Mouse (Mus musculus): ENCODE measurements around the gene Sult1b1. TPM values are rescaled to one million over a fixed set of nuclear protein-coding genes. Genes with fewer than 3 reads are reported as not detected.
"Not testable (repeated sequence)": the region's sequence is repeated elsewhere in the genome, so short reads cannot be mapped to it uniquely, and the experiment has no call there.

Gene Sult1b1
- polyA plus RNA-seq, 1 experiment from 2014 or later, result not detected

DNA sequence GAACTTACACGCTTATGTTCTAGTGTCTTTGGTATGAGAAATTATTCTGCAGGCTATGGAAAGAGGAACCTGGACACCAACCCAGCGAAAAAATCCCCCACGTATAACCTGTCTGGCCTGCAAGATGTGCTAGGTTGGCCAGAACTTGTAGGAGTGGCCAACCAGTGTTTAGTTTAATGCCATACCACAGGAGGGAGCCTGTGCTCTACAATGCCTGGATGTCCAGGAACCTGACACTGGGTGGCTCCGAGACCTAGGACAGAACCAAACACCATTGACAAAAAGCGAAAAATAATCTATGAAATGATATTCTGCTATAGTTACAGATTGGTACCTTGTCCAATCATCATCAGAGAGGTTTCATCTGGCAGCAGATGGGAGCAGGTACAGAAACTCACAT is 22.1 kb upstream of the Sult1b1 start:
- Histone ChIP-seq H3K27ac (ENCODE audit: low read depth, low read length) (no peak overlapping the region), H3K9ac (ENCODE audit: low read length) (no peak overlapping the region), H3K9me3 (ENCODE audit: control insufficient read depth, low read length) (no peaks in the 10 kb centered on the region), H3K4me3 (ENCODE audit: low read depth, low read length) (no peak overlapping the region), H3K4me2 (ENCODE audit: low read depth) (no peak overlapping the region), H3K27me3 (ENCODE audit: control insufficient read depth, insufficient read depth, low read length) (no peaks in the 10 kb centered on the region), H3K4me1 (ENCODE audit: control insufficient read depth, insufficient read depth, low read length) (no peaks in the 10 kb centered on the region), H3K36me3 (ENCODE audit: control insufficient read depth, insufficient read depth, low read length) (no peaks in the 10 kb centered on the region)
- ATAC-seq (ENCODE audit: insufficient read depth, low FRiP score, low TSS enrichment) (no peak), DNase-seq (ENCODE audit: low spot score) (peak; percentile 10)
- 84% methylated on average over 5 of the region's 5 CpGs for WGBS

DNA sequence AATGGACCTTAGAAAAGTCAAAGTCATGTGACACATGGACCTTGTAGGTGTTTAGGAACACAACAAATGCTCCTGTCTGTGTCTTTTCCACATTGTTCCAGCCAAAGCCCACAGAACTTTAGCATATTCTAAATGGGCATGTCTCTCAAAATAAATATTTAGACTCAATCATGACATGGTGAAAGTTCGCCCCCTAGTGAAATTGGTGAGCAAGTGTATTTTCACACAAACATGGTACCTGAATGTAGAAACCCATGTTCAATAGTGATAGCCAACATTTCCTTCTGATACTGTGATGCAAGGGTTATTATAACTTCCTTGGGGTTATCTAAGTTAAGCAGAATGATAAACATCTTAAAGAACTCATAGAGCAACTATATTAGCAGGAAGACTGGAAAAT is 12.9 kb upstream of the Sult1b1 start:
- H3K27me3 ChIP-seq (ENCODE audit: control insufficient read depth, insufficient read depth, low read length), result no peaks in the 10 kb centered on the region
- DNase-seq (ENCODE audit: low spot score) (no peak), ATAC-seq (ENCODE audit: insufficient read depth, low FRiP score, low TSS enrichment) (no peak)
- 38% methylated on average over 1 of the region's 1 CpGs for WGBS
- H3K9ac ChIP-seq (ENCODE audit: low read length), result no peak overlapping the region
- H3K27ac ChIP-seq (ENCODE audit: low read depth, low read length), result no peak overlapping the region
- H3K36me3 ChIP-seq (ENCODE audit: control insufficient read depth, insufficient read depth, low read length), result no peaks in the 10 kb centered on the region
- H3K9me3 ChIP-seq (ENCODE audit: control insufficient read depth, low read length), result no peaks in the 10 kb centered on the region
- no peak overlapping the region for H3K4me3 ChIP-seq (ENCODE audit: low read depth, low read length)
- no peaks in the 10 kb centered on the region for H3K4me1 ChIP-seq (ENCODE audit: control insufficient read depth, insufficient read depth, low read length)
- H3K4me2 ChIP-seq (ENCODE audit: low read depth), result no peak overlapping the region

DNA sequence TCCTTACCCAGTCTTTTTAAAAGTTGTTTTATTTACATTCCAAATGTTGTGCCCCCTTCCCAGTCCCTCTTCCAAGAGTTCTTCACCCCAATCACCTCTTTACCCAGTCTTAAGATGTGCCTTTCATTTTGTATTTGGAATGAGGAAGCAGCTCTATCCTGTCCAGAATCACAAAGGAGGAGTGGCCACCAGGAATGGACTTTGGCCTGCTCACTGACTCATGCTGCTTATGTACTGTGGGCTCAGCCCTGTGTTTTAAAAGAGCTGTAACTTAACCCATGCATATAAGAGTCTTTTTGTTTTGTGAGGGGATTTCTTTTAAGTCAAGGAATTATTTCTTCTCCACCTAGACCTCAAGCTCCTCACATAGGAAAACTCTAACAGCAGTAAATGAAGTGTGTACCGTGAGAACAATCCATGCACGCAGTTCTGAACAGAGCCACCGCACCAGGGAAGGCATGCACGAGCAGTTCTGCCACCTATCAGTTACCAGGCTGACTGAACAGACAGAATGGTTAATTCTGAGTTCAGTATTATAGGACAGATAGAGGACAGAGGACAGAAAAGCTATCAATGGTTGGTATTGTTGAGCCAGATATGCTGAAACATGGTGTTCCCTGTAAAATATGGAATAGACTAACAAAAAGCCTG is 1.9 kb downstream of the Sult1b1 start:
- H3K4me1 ChIP-seq (ENCODE audit: control insufficient read depth, insufficient read depth, low read length), result no peaks in the 10 kb centered on the region
- WGBS, result 79% methylated on average over 4 of the region's 4 CpGs
- DNase-seq (ENCODE audit: low spot score) (no peak), ATAC-seq (ENCODE audit: insufficient read depth, low FRiP score, low TSS enrichment) (no peak)
- no peak overlapping the region for H3K27ac ChIP-seq (ENCODE audit: low read depth, low read length)
- H3K27me3 ChIP-seq (ENCODE audit: control insufficient read depth, insufficient read depth, low read length), result no peaks in the 10 kb centered on the region
- H3K36me3 ChIP-seq (ENCODE audit: control insufficient read depth, insufficient read depth, low read length), result no peaks in the 10 kb centered on the region
- no peak overlapping the region for H3K4me2 ChIP-seq (ENCODE audit: low read depth)
- H3K4me3 ChIP-seq (ENCODE audit: low read depth, low read length), result no peak overlapping the region
- H3K9ac ChIP-seq (ENCODE audit: low read length), result no peak overlapping the region
- no peaks in the 10 kb centered on the region for H3K9me3 ChIP-seq (ENCODE audit: control insufficient read depth, low read length)

DNA sequence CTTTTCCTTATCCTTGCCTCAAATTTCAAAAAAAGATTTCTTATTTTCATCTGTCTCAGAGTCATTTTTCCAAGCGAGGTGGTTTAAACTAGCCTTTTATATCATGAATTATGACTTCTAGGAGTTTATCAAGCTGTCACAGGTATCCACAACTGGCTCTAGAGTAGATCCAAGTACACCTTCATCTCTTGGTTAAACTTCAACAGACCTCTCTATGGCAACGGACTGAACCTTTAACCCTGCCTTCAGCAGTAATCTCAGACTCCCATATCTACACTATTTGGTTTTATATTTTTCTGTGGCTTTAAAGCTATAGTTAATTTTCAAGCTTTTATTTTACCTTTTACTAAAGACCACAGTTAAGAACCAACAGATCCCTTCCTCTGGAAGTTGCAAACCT is 5.7 kb downstream of the Sult1b1 start:
- Histone ChIP-seq H3K4me1 (ENCODE audit: control insufficient read depth, insufficient read depth, low read length) (no peaks in the 10 kb centered on the region), H3K36me3 (ENCODE audit: control insufficient read depth, insufficient read depth, low read length) (no peaks in the 10 kb centered on the region), H3K4me3 (ENCODE audit: low read depth, low read length) (no peak overlapping the region), H3K27ac (ENCODE audit: low read depth, low read length) (no peak overlapping the region), H3K4me2 (ENCODE audit: low read depth) (no peak overlapping the region), H3K27me3 (ENCODE audit: control insufficient read depth, insufficient read depth, low read length) (no peaks in the 10 kb centered on the region), H3K9me3 (ENCODE audit: control insufficient read depth, low read length) (no peaks in the 10 kb centered on the region), H3K9ac (ENCODE audit: low read length) (no peak overlapping the region)
- no peak for DNase-seq (ENCODE audit: low spot score)
- WGBS, result 73% methylated on average over 2 of the region's 2 CpGs
- ATAC-seq (ENCODE audit: insufficient read depth, low FRiP score, low TSS enrichment), result no peak

DNA sequence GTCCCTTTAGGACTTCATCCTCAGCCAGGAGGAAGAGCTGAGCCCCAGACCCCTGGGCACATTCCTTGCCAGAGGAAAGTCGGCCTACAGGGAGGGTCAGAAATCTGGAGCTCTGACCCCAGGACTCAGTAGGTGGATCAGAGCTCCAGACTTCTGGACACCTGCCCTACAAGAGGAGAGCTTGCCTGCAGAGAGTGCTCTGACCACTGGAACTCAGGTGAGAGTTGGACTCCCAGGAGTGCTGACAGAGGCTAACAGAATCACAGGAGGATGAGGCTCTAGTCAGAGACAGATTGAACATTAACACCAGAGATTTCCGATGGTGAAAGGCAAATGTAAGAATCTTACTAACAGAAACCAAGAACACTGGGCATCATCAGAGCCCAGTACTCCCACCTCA is 14.4 kb downstream of the Sult1b1 start:
- ATAC-seq (ENCODE audit: insufficient read depth, low FRiP score, low TSS enrichment), result not testable (repeated sequence)

DNA sequence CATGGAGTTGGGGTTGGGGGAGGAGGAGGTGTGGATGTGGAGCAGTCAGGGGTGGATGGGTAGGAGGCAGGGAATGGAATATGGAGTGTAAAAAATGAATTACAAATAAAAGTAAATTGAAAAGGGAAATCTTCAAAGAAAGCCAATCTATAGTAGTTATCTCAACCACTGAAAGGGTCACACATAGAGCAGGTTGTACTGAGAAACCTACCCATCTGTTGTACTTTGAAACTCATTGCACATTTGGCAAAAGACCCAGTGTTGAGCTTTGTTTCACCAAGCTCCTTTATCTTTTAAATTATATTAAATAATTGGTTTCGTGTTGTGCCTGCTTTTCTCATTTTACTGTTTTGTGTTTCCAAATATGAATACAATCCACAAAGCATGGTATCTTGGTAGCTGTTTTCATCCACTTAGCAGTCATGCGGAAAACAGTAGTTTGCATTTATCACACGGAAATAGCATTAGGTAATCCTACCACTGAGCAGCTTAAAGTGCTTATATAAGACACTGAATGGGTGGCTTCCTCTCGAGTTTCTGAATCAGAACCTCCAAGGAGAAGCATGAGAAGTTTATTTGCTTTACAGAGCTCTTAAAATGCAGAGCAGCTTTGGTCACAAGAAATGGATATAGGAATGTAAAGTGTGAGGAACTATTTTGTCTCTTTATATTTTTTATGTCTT is 32.1 kb downstream of the Sult1b1 start:
- Histone ChIP-seq H3K27ac (ENCODE audit: low read depth, low read length) (no peak overlapping the region), H3K4me1 (ENCODE audit: control insufficient read depth, insufficient read depth, low read length) (no peaks in the 10 kb centered on the region), H3K27me3 (ENCODE audit: control insufficient read depth, insufficient read depth, low read length) (no peaks in the 10 kb centered on the region), H3K9me3 (ENCODE audit: control insufficient read depth, low read length) (no peaks in the 10 kb centered on the region), H3K4me3 (ENCODE audit: low read depth, low read length) (no peak overlapping the region), H3K9ac (ENCODE audit: low read length) (no peak overlapping the region), H3K4me2 (ENCODE audit: low read depth) (no peak overlapping the region), H3K36me3 (ENCODE audit: control insufficient read depth, insufficient read depth, low read length) (no peaks in the 10 kb centered on the region)
- DNase-seq (ENCODE audit: low spot score) (no peak), ATAC-seq (ENCODE audit: insufficient read depth, low FRiP score, low TSS enrichment) (no peak)
- WGBS, result 67% methylated on average over 4 of the region's 4 CpGs

More for the DNA sequence above, 14.4 kb downstream of the Sult1b1 start:
- not testable (repeated sequence) for DNase-seq (ENCODE audit: low spot score); H3K36me3 ChIP-seq (ENCODE audit: control insufficient read depth, insufficient read depth, low read length); H3K27ac ChIP-seq (ENCODE audit: low read depth, low read length); H3K4me2 ChIP-seq (ENCODE audit: low read depth); H3K9me3 ChIP-seq (ENCODE audit: control insufficient read depth, low read length); H3K4me1 ChIP-seq (ENCODE audit: control insufficient read depth, insufficient read depth, low read length); H3K4me3 ChIP-seq (ENCODE audit: low read depth, low read length); H3K27me3 ChIP-seq (ENCODE audit: control insufficient read depth, insufficient read depth, low read length); H3K9ac ChIP-seq (ENCODE audit: low read length)
- WGBS, result 88% methylated on average over 2 of the region's 2 CpGs

DNA sequence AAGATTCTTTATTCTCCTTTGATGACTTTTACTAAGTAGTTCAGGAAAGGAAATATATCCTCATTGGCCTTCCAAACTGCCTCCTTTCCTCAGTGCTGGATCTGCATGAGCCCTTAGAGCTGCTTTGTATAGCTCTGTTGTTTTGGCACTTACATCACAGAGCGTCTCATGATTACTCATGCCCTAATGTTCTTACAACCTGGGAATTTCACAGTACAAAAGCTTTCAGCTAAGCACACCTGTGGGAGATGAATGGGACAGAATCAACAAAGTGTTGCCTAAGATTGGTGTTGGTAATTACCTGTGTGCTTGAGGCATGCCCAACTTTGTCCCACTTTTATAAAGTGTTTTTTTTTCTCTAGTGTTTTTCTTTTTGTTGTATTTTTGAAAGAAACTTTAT is 35.3 kb downstream of the Sult1b1 start:
- ATAC-seq (ENCODE audit: insufficient read depth, low FRiP score, low TSS enrichment) (no peak), DNase-seq (ENCODE audit: low spot score) (no peak)
- Histone ChIP-seq H3K4me1 (ENCODE audit: control insufficient read depth, insufficient read depth, low read length) (no peaks in the 10 kb centered on the region), H3K4me2 (ENCODE audit: low read depth) (no peak overlapping the region), H3K4me3 (ENCODE audit: low read depth, low read length) (no peak overlapping the region), H3K27me3 (ENCODE audit: control insufficient read depth, insufficient read depth, low read length) (no peaks in the 10 kb centered on the region), H3K27ac (ENCODE audit: low read depth, low read length) (no peak overlapping the region), H3K9me3 (ENCODE audit: control insufficient read depth, low read length) (no peaks in the 10 kb centered on the region), H3K9ac (ENCODE audit: low read length) (no peak overlapping the region), H3K36me3 (ENCODE audit: control insufficient read depth, insufficient read depth, low read length) (no peaks in the 10 kb centered on the region)
- 67% methylated on average over 1 of the region's 1 CpGs for WGBS

DNA sequence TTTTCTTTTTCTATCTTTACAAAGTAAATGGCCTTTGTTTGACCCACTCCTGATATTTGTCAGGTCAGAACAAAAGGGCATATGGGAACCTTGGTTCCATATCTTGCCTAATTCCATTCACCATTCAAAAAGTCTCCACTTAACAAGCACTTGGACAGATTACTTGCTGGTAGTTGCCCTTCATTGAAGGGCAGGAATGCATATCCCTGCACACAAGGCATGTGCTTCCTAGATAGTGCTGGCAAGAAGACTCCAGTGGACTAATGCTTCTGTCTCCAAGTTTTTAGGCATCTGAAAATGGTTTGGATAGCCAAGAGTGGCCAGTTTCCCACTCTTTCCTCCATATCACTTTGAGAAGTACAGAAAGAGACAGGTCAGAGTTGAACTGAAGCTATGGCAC is 38.7 kb downstream of the Sult1b1 start:
- Histone ChIP-seq H3K9me3 (ENCODE audit: control insufficient read depth, low read length) (no peaks in the 10 kb centered on the region), H3K4me2 (ENCODE audit: low read depth) (no peak overlapping the region), H3K27me3 (ENCODE audit: control insufficient read depth, insufficient read depth, low read length) (no peaks in the 10 kb centered on the region), H3K4me1 (ENCODE audit: control insufficient read depth, insufficient read depth, low read length) (no peaks in the 10 kb centered on the region), H3K9ac (ENCODE audit: low read length) (no peak overlapping the region), H3K4me3 (ENCODE audit: low read depth, low read length) (no peak overlapping the region), H3K36me3 (ENCODE audit: control insufficient read depth, insufficient read depth, low read length) (no peaks in the 10 kb centered on the region), H3K27ac (ENCODE audit: low read depth, low read length) (no peak overlapping the region)
- DNase-seq (ENCODE audit: low spot score) (no peak), ATAC-seq (ENCODE audit: insufficient read depth, low FRiP score, low TSS enrichment) (no peak)

DNA sequence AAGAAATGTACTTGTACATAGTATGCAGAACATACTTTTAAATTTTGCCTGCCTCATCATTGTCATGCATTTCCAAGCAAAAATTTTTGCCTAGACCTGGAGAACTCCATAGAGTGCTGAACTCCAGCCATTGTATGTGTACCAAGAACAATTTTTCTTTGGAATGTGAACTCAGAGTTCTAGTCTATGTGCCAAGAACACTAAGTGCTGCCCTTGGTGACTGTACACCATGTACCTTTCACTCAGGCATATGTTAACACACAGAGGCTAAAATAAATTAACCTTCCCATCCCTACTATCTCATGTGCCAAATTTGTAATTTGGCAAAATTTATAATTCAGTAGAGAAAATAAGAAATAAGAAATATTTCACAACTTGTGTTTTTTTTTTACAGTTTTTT is 39.1 kb downstream of the Sult1b1 start:
- H3K4me2 ChIP-seq (ENCODE audit: low read depth), result no peak overlapping the region
- ATAC-seq (ENCODE audit: insufficient read depth, low FRiP score, low TSS enrichment) (no peak), DNase-seq (ENCODE audit: low spot score) (no peak)
- H3K36me3 ChIP-seq (ENCODE audit: control insufficient read depth, insufficient read depth, low read length), result no peaks in the 10 kb centered on the region
- no peaks in the 10 kb centered on the region for H3K27me3 ChIP-seq (ENCODE audit: control insufficient read depth, insufficient read depth, low read length)
- no peak overlapping the region for H3K27ac ChIP-seq (ENCODE audit: low read depth, low read length)
- no peak overlapping the region for H3K4me3 ChIP-seq (ENCODE audit: low read depth, low read length)
- no peaks in the 10 kb centered on the region for H3K9me3 ChIP-seq (ENCODE audit: control insufficient read depth, low read length)
- no peak overlapping the region for H3K9ac ChIP-seq (ENCODE audit: low read length)
- no peaks in the 10 kb centered on the region for H3K4me1 ChIP-seq (ENCODE audit: control insufficient read depth, insufficient read depth, low read length)

Measured in neural tube, embryonic 11.5 days (tissue).